In the genomic region with DNA sequence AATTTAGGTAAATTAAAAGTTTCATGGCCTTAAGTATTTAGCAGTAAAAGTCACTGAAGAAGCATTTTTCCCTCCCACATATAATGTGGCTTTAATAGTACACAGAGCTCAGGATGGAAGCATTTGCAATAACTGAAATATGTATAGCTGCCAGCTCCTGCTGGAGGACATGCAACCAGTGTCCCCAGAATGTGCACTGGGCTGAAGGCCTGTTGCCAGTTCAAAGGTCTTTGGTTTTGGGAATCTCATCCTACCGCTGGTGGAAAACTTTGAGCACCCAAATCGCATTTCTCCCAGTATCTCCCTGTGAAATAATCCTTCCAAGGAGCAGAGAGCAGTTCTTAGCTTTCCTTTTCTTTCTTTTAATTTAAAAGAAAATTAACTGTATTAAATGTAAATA, we compare ENCODE assay signal across 10 mouse cellular contexts. TPM values are rescaled to one million over a fixed set of nuclear protein-coding genes. Genes with fewer than 3 reads are reported as not detected.
A peak's percentile ranks its signal among the peaks of the same experiment; 100 is the strongest.
DNase-seq lines count a peak whose midpoint lies in the region; ATAC-seq and TF ChIP-seq lines count a peak whose summit lies in the region.
"Had no signal": no experiment of that assay in that cellular context is flagged by ENCODE, and none has a peak within 500 bp of the region (broad histone marks: within the 10 kb centered on the region; RNA-seq: fewer than 3 reads in every experiment).

No protein-coding gene starts in this region.

- H3K27ac ChIP-seq in liver, adult 2 months (replicated peaks; ENCODE audit: insufficient read depth, low read depth, low read length) = peak overlapping the region; percentile 89
- no peak overlapping the region for H3K27ac ChIP-seq in liver, postnatal 0 days (ENCODE audit: low read depth)
- H3K27ac ChIP-seq in embryonic facial prominence, embryonic 11.5 days (replicated peaks; ENCODE audit: low read depth, low read length) = peak overlapping the region; percentile 95
- no peak overlapping the region for H3K27ac ChIP-seq in hindbrain, embryonic 13.5 days
- no peak overlapping the region for H3K27ac ChIP-seq in cerebellum, adult 2 months (ENCODE audit: insufficient read depth, low read length)
- H3K27ac ChIP-seq: left cerebral cortex, adult 2 months had no signal

- ATAC-seq in liver, postnatal 0 days = no peak
- ATAC-seq in embryonic facial prominence, embryonic 11.5 days (replicated peaks; ENCODE audit: insufficient number of reproducible peaks, low FRiP score, low TSS enrichment, low read depth) = no peak
- no peak for ATAC-seq in hindbrain, embryonic 13.5 days (ENCODE audit: low FRiP score)

- H3K4me2 ChIP-seq in liver, postnatal 0 days (ENCODE audit: low read depth, low read length) = no peak overlapping the region
- peak overlapping the region; percentile 70 for H3K4me2 ChIP-seq in embryonic facial prominence, embryonic 11.5 days (ENCODE audit: low read depth, low read length)
- 0 out of 2 replicates have a peak overlapping the region, but pooled peaks have one; percentile 10 for H3K4me2 ChIP-seq in hindbrain, embryonic 13.5 days
- peak overlapping the region; percentile 92 for H3K4me2 ChIP-seq in myocyte (ENCODE audit: low read depth)

- H3K27me3 ChIP-seq in liver, adult 2 months (ENCODE audit: control insufficient read depth, insufficient read depth, low read length) = no peaks in the 10 kb centered on the region
- H3K27me3 ChIP-seq in liver, postnatal 0 days (ENCODE audit: insufficient read depth, low read length) = peaks cover 4% of the 10 kb centered on the region; the same call in 1 of the 2 replicates
- H3K27me3 ChIP-seq in embryonic facial prominence, embryonic 11.5 days (ENCODE audit: control insufficient read depth, insufficient read depth, low read length) = no peaks in the 10 kb centered on the region
- no peaks in the 10 kb centered on the region for H3K27me3 ChIP-seq in hindbrain, embryonic 13.5 days
- H3K27me3 ChIP-seq in myocyte (ENCODE audit: control insufficient read depth, insufficient read depth, insufficient read length) = no peaks in the 10 kb centered on the region
- H3K27me3 ChIP-seq in cerebellum, adult 2 months (ENCODE audit: control insufficient read depth, insufficient read depth, low read length) = no peaks in the 10 kb centered on the region

- peaks cover 22% of the 10 kb centered on the region; the same call in 1 of the 2 replicates for H3K79me2 ChIP-seq in liver, adult 2 months (ENCODE audit: control insufficient read depth, insufficient read depth, low read length)
- peaks cover 74% of the 10 kb centered on the region for H3K79me2 ChIP-seq in myocyte (ENCODE audit: control insufficient read depth, insufficient read depth)

- TF ChIP-seq EP300 in liver, postnatal 0 days (IDR thresholded peaks at IDR 0.05; ENCODE audit: low read depth) = no peak

- TF ChIP-seq POLR2A in liver, adult 2 months (IDR thresholded peaks at IDR 0.05; ENCODE audit: extremely low read depth, insufficient read depth, low read length) = no peak
- no peak for TF ChIP-seq POLR2A in myocyte (IDR thresholded peaks at IDR 0.05; ENCODE audit: insufficient read length, low read depth)
- TF ChIP-seq POLR2A in cerebellum, adult 2 months (IDR thresholded peaks at IDR 0.05; ENCODE audit: borderline replicate concordance, insufficient read depth, low read length) = no peak

- no peak overlapping the region for H3K9ac ChIP-seq in liver, adult 2 months (ENCODE audit: low read depth, low read length)
- H3K9ac ChIP-seq in liver, postnatal 0 days (replicated peaks) = no peak overlapping the region
- peak overlapping the region; percentile 33 for H3K9ac ChIP-seq in embryonic facial prominence, embryonic 11.5 days (replicated peaks; ENCODE audit: low read length)
- no peak overlapping the region; the same call in 1 of the 2 replicates for H3K9ac ChIP-seq in hindbrain, embryonic 13.5 days

- H3K9me3 ChIP-seq in liver, postnatal 0 days (ENCODE audit: low read length) = no peaks in the 10 kb centered on the region
- H3K9me3 ChIP-seq in embryonic facial prominence, embryonic 11.5 days (replicated peaks; ENCODE audit: control insufficient read depth, low read length) = no peaks in the 10 kb centered on the region
- H3K9me3 ChIP-seq in hindbrain, embryonic 13.5 days = no peaks in the 10 kb centered on the region

- DNase-seq in liver, adult 2 months (ENCODE audit: extremely low read depth, low read depth, low spot score) = peak; percentile 85
- DNase-seq in liver, postnatal 0 days = no peak
- no peak for DNase-seq in embryonic facial prominence, embryonic 11.5 days (ENCODE audit: low spot score)
- DNase-seq in cerebellum, adult 2 months = no peak
- no peak for DNase-seq in thymus, postnatal 0 days (ENCODE audit: low spot score)
- DNase-seq: cerebellum, adult 9-10 months; lung, adult 2 months had no signal

- TF ChIP-seq CTCF in liver, adult 2 months (IDR thresholded peaks at IDR 0.05; ENCODE audit: low read depth, low read length) = no peak
- no peak for TF ChIP-seq CTCF in liver, postnatal 0 days (IDR thresholded peaks at IDR 0.05; ENCODE audit: low read depth)
- TF ChIP-seq CTCF in cerebellum, adult 2 months (IDR thresholded peaks at IDR 0.05; ENCODE audit: borderline replicate concordance, insufficient read depth, low read depth, low read length) = no peak

- H3K4me1 ChIP-seq in liver, adult 2 months (ENCODE audit: control insufficient read depth, insufficient read depth, low read length) = peaks cover 19% of the 10 kb centered on the region
- H3K4me1 ChIP-seq in liver, postnatal 0 days (ENCODE audit: insufficient read depth) = peaks cover 9% of the 10 kb centered on the region
- no peaks in the 10 kb centered on the region; the same call in 1 of the 2 replicates for H3K4me1 ChIP-seq in embryonic facial prominence, embryonic 11.5 days (ENCODE audit: control insufficient read depth, insufficient read depth, low read length)
- H3K4me1 ChIP-seq in hindbrain, embryonic 13.5 days (replicated peaks) = peaks cover 39% of the 10 kb centered on the region
- no peaks in the 10 kb centered on the region for H3K4me1 ChIP-seq in cerebellum, adult 2 months (ENCODE audit: control insufficient read depth, insufficient read depth, low read length)

- 27% methylated on average over 2 of the region's 2 CpGs for WGBS in liver, adult 2 months
- WGBS in liver, postnatal 0 days (ENCODE audit: insufficient replicate concordance) = 62% methylated on average over 2 of the region's 2 CpGs
- 28% methylated on average over 2 of the region's 2 CpGs for WGBS in embryonic facial prominence, embryonic 11.5 days
- WGBS in hindbrain, embryonic 13.5 days = 79% methylated on average over 2 of the region's 2 CpGs
- WGBS in cerebellum, adult 2 months = 79% methylated on average over 2 of the region's 2 CpGs

- H3K36me3 ChIP-seq in liver, adult 2 months (ENCODE audit: control insufficient read depth, insufficient read depth, low read length) = peaks cover 12% of the 10 kb centered on the region
- H3K36me3 ChIP-seq in liver, postnatal 0 days (replicated peaks; ENCODE audit: insufficient read depth, low read length) = no peaks in the 10 kb centered on the region
- H3K36me3 ChIP-seq in embryonic facial prominence, embryonic 11.5 days (replicated peaks; ENCODE audit: control insufficient read depth, insufficient read depth, low read depth, low read length) = no peaks in the 10 kb centered on the region
- H3K36me3 ChIP-seq in hindbrain, embryonic 13.5 days = no peaks in the 10 kb centered on the region
- H3K36me3 ChIP-seq in myocyte (ENCODE audit: control insufficient read depth, insufficient read depth) = peaks cover 7% of the 10 kb centered on the region

- H3ac ChIP-seq in myocyte (ENCODE audit: control insufficient read depth, insufficient read length) = no peak overlapping the region

- no peak overlapping the region for H3K4me3 ChIP-seq in liver, adult 2 months (ENCODE audit: insufficient read depth, low read depth, low read length)
- no peak overlapping the region for H3K4me3 ChIP-seq in liver, postnatal 0 days (ENCODE audit: low read depth, low read length)
- H3K4me3 ChIP-seq in embryonic facial prominence, embryonic 11.5 days (ENCODE audit: low read depth, low read length) = peak overlapping the region; percentile 22
- no peak overlapping the region for H3K4me3 ChIP-seq in hindbrain, embryonic 13.5 days
- no peak overlapping the region for H3K4me3 ChIP-seq in myocyte
- no peak overlapping the region for H3K4me3 ChIP-seq in cerebellum, adult 2 months (replicated peaks; ENCODE audit: insufficient read depth, low read depth, low read length)
- H3K4me3 ChIP-seq: left cerebral cortex, adult 2 months had no signal

TF ChIP-seq in myocyte, 11 proteins besides CTCF, POLR2A, EP300 and RAD21:
- TF ChIP-seq E2F4 (IDR thresholded peaks at IDR 0.05; ENCODE audit: insufficient read depth) (no peak), TCF12 (IDR thresholded peaks at IDR 0.05; ENCODE audit: insufficient read depth, poor library complexity, severe bottlenecking) (no peak), REST (IDR thresholded peaks at IDR 0.05; ENCODE audit: insufficient read depth, insufficient read length) (no peak), USF1 (IDR thresholded peaks at IDR 0.05; ENCODE audit: low read depth) (no peak)

RNA-seq across cellular contexts. Expression of a gene that starts 4.1 kb away (rescaled TPM):
- 8.9 and 10.7 TPM in 2 replicates for total RNA-seq in liver, adult 2 months (2014; rRNA removed)
- 3.7 and 4.2 TPM in 2 replicates for polyA plus RNA-seq in liver, adult 2 months (2012; rRNA removed)
- 0.94 and 1.4 TPM in 2 replicates for polyA plus RNA-seq in liver, postnatal 0 days (2015; fragmentation: Nextera tagmentation; extraction: Ambion mirVana)
- 28.6 and 32.9 TPM in 2 replicates for polyA plus RNA-seq in embryonic facial prominence, embryonic 11.5 days (2014; fragmentation: Nextera tagmentation; extraction: Ambion mirVana)
- 5.0 and 5.5 TPM in 2 replicates for polyA plus RNA-seq in hindbrain, embryonic 13.5 days (2015; fragmentation: Nextera tagmentation; extraction: Ambion mirVana)
- polyA plus RNA-seq in myocyte (2012; fragmentation: generic; extraction: Trizol) = 8.0 TPM
- polyA plus RNA-seq in cerebellum, adult 2 months (2012; rRNA removed) = 3.9 and 4.4 TPM in 2 replicates
- polyA plus RNA-seq in thymus, postnatal 0 days (2015; fragmentation: Nextera tagmentation; extraction: Ambion mirVana) = 1.7 and 1.9 TPM in 2 replicates

Comparison
In these comparisons a context has a peak if more than half of its experiments do, and no peak if none do; other contexts are left out.
1. H3K27ac ChIP-seq: peak in liver, adult 2 months (single experiment) and embryonic facial prominence, embryonic 11.5 days (single experiment); none in liver, postnatal 0 days (single experiment), hindbrain, embryonic 13.5 days (single experiment) and cerebellum, adult 2 months (single experiment).